Comparison of ENCODE assay signal across 15 mouse cellular contexts in the genomic region with DNA sequence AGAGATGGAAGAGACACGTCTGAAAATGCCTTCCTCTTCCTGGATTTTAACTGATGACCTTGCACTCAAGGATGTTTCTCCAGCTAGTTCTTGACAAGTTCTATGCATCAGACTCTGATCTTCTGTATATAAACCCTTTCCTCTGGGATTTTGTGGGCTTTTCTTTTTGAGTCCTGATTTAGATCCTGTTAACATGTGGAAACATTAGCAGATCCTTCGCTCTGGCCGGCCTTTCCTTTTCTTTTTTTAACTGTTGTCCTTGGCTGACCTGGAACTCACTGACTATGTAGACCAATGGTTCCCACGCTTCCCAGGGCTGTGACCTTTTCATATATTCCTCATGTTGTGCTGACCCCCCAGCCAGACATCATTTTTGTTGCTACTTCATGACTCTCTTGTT. TPM values are rescaled to one million over a fixed set of nuclear protein-coding genes. Genes with fewer than 3 reads are reported as not detected.
DNase-seq lines count a peak whose midpoint lies in the region; ATAC-seq and TF ChIP-seq lines count a peak whose summit lies in the region.
"Had no signal": no experiment of that assay in that cellular context is flagged by ENCODE, and none has a peak within 500 bp of the region (broad histone marks: within the 10 kb centered on the region; RNA-seq: fewer than 3 reads in every experiment).

No protein-coding gene starts in this region.

- H3K9me3 ChIP-seq in kidney, embryonic 15.5 days (replicated peaks) = no peaks in the 10 kb centered on the region
- no peaks in the 10 kb centered on the region for H3K9me3 ChIP-seq in heart, embryonic 10.5 days
- H3K9me3 ChIP-seq in intestine, postnatal 0 days (ENCODE audit: control insufficient read depth) = no peaks in the 10 kb centered on the region
- H3K9me3 ChIP-seq: limb, embryonic 12.5 days; midbrain, embryonic 12.5 days had no signal

- peak; percentile 30; the same call in 1 of the 2 replicates for ATAC-seq in kidney, embryonic 15.5 days (replicated peaks; ENCODE audit: low FRiP score)
- ATAC-seq in intestine, postnatal 0 days = no peak
- ATAC-seq: hindbrain, embryonic 16.5 days; liver, postnatal 0 days had no signal

- WGBS in kidney, embryonic 15.5 days = 53% methylated on average over 4 of the region's 4 CpGs
- WGBS in heart, embryonic 10.5 days = 47% methylated on average over 4 of the region's 4 CpGs
- WGBS in intestine, postnatal 0 days = 55% methylated on average over 4 of the region's 4 CpGs

- H3K36me3 ChIP-seq in kidney, embryonic 15.5 days = no peaks in the 10 kb centered on the region
- H3K36me3 ChIP-seq in heart, embryonic 10.5 days = no peaks in the 10 kb centered on the region
- no peaks in the 10 kb centered on the region for H3K36me3 ChIP-seq in intestine, postnatal 0 days (ENCODE audit: control insufficient read depth, insufficient read depth)
- H3K36me3 ChIP-seq: limb, embryonic 12.5 days; midbrain, embryonic 12.5 days had no signal

- TF ChIP-seq CTCF in intestine, postnatal 0 days (IDR thresholded peaks at IDR 0.05; ENCODE audit: low read depth) = no peak

- no peak overlapping the region for H3K4me3 ChIP-seq in kidney, embryonic 15.5 days (replicated peaks)
- no peak overlapping the region for H3K4me3 ChIP-seq in brown adipose tissue, adult 24 weeks (ENCODE audit: insufficient read depth, low read depth, low read length)
- H3K4me3 ChIP-seq in heart, embryonic 10.5 days = no peak overlapping the region
- H3K4me3 ChIP-seq in intestine, postnatal 0 days (ENCODE audit: low read depth, low read length) = no peak overlapping the region
- H3K4me3 ChIP-seq: limb, embryonic 12.5 days; midbrain, embryonic 12.5 days had no signal

- H3K27me3 ChIP-seq in kidney, embryonic 15.5 days = no peaks in the 10 kb centered on the region
- H3K27me3 ChIP-seq in heart, embryonic 10.5 days (ENCODE audit: insufficient read depth, poor library complexity, severe bottlenecking) = no peaks in the 10 kb centered on the region
- H3K27me3 ChIP-seq in intestine, postnatal 0 days (replicated peaks; ENCODE audit: control insufficient read depth, insufficient read depth, low read length) = no peaks in the 10 kb centered on the region
- H3K27me3 ChIP-seq: CH12.LX; limb, embryonic 12.5 days; midbrain, embryonic 12.5 days had no signal

- no peak for DNase-seq in kidney, adult 11 months
- no peak for DNase-seq in heart, embryonic 10.5 days (ENCODE audit: low spot score)
- no peak for DNase-seq in urinary bladder, adult 2 months (ENCODE audit: low spot score)
- DNase-seq in left cerebral cortex, postnatal 10 days (ENCODE audit: extremely low spot score in 1 of 2, low spot score in 2 of 2) = no peak
- DNase-seq: adrenal gland, adult 8-10 months; liver, postnatal 0 days; retina, postnatal 1 day; thymus, postnatal 25 days had no signal

- intact Hi-C loops in left cerebral cortex, postnatal 10 days (cut with DNase I) = no loop called here

- no peak overlapping the region for H3K9ac ChIP-seq in kidney, embryonic 15.5 days
- H3K9ac ChIP-seq in intestine, postnatal 0 days (ENCODE audit: low read depth, low read length) = no peak overlapping the region
- H3K9ac ChIP-seq: limb, embryonic 12.5 days; liver, postnatal 0 days; midbrain, embryonic 12.5 days had no signal

- peak overlapping the region; percentile 90 for H3K27ac ChIP-seq in kidney, embryonic 15.5 days
- peak overlapping the region; percentile 81 for H3K27ac ChIP-seq in brown adipose tissue, adult 24 weeks (replicated peaks; ENCODE audit: low read depth, low read length)
- peak overlapping the region; percentile 75 for H3K27ac ChIP-seq in heart, embryonic 10.5 days
- H3K27ac ChIP-seq in intestine, postnatal 0 days (ENCODE audit: low read depth, low read length) = peak overlapping the region; percentile 64; the same call in 1 of the 2 replicates
- H3K27ac ChIP-seq: midbrain, embryonic 12.5 days had no signal

- H3K4me2 ChIP-seq in kidney, embryonic 15.5 days = no peak overlapping the region
- 0 out of 2 replicates have a peak overlapping the region, but pooled peaks have one; percentile 3 for H3K4me2 ChIP-seq in intestine, postnatal 0 days (replicated peaks; ENCODE audit: low read depth)
- H3K4me2 ChIP-seq: limb, embryonic 12.5 days; midbrain, embryonic 12.5 days had no signal

- peaks cover 69% of the 10 kb centered on the region for H3K4me1 ChIP-seq in kidney, embryonic 15.5 days
- H3K4me1 ChIP-seq in brown adipose tissue, adult 24 weeks (ENCODE audit: control insufficient read depth, insufficient read depth, insufficient read length, low read length) = peaks cover 46% of the 10 kb centered on the region
- peaks cover 58% of the 10 kb centered on the region for H3K4me1 ChIP-seq in heart, embryonic 10.5 days
- H3K4me1 ChIP-seq in intestine, postnatal 0 days (replicated peaks; ENCODE audit: control insufficient read depth, insufficient read depth, low read length) = peaks cover 31% of the 10 kb centered on the region

RNA-seq across cellular contexts. Expression of a gene that starts 45.4 kb away (rescaled TPM):
- polyA plus RNA-seq in kidney, embryonic 15.5 days (2015; fragmentation: Nextera tagmentation; extraction: Ambion mirVana) = 54.0 and 54.5 TPM in 2 replicates
- polyA plus RNA-seq in brown adipose tissue, adult 24 weeks (2012; ENCODE audit: insufficient read depth, insufficient read length, missing spikeins) = 14.3 and 21.1 TPM in 2 replicates
- polyA plus RNA-seq in heart, embryonic 10.5 days (2016; fragmentation: Nextera tagmentation; extraction: Ambion mirVana) = 40.8 and 44.4 TPM in 2 replicates
- 23.9 and 30.5 TPM in 2 replicates for polyA plus RNA-seq in intestine, postnatal 0 days (2015; fragmentation: Nextera tagmentation; extraction: Ambion mirVana)
- 53.9 and 66.4 TPM in 2 replicates for polyA plus RNA-seq in urinary bladder, adult 2 months (2012; rRNA removed)
- total RNA-seq in left cerebral cortex, postnatal 10 days (2021) = 10 to 100 TPM; 20.5 to 25.1 TPM
